Mouse (Mus musculus) liver, embryonic 15.5 days (tissue): Measurements from ENCODE around the gene Cep63. TPM values are rescaled to one million over a fixed set of nuclear protein-coding genes. Genes with fewer than 3 reads are reported as not detected.

Source experiments
- ATAC-seq: fragments of 200-750 bp; cut with Nextera tagmentation; 2 replicates; pipeline ENCODE4 v1.8.0; 2017; ENCODE audit warnings: moderate number of reproducible peaks, mild to moderate bottlenecking, moderate library complexity; ENCODE audit not compliant: insufficient read depth
- H3K27ac ChIP-seq: fragments of 300-500 bp; sonication (generic); replicated peaks from 2 replicates; pipeline ENCODE4 v1.5.1; 2015; ENCODE audit warnings: mild to moderate bottlenecking, inconsistent platforms
- H3K27me3 ChIP-seq: fragments of 300-500 bp; sonication (generic); 2 replicates; pipeline ENCODE4 v1.6.1; 2015; ENCODE audit warnings: mild to moderate bottlenecking, inconsistent platforms
- H3K36me3 ChIP-seq: fragments of 300-500 bp; sonication (generic); replicated peaks from 2 replicates; pipeline ENCODE4 v1.6.1; 2015; ENCODE audit warnings: moderate library complexity, mild to moderate bottlenecking, inconsistent platforms
- H3K4me1 ChIP-seq: fragments of 300-500 bp; sonication (generic); replicated peaks from 2 replicates; pipeline ENCODE4 v1.6.1; 2015; ENCODE audit warnings: inconsistent platforms
- H3K4me2 ChIP-seq: fragments of 300-500 bp; sonication (generic); 2 replicates; pipeline ENCODE4 v1.6.1; 2015; ENCODE audit warnings: moderate library complexity, mild to moderate bottlenecking, inconsistent platforms
- H3K4me3 ChIP-seq: fragments of 300-500 bp; sonication (generic); replicated peaks from 2 replicates; pipeline ENCODE4 v1.5.1; 2015; ENCODE audit warnings: mild to moderate bottlenecking, inconsistent platforms
- H3K9ac ChIP-seq: fragments of 300-500 bp; sonication (generic); 2 replicates; pipeline ENCODE4 v1.6.1; 2015; ENCODE audit warnings: moderate library complexity, mild to moderate bottlenecking, inconsistent platforms
- H3K9me3 ChIP-seq: fragments of 300-500 bp; sonication (generic); replicated peaks from 2 replicates; pipeline ENCODE4 v1.6.1; 2016; ENCODE audit warnings: inconsistent platforms
- WGBS: fragments of 180-500 bp; shearing (Covaris S2); methylation state at CpG from one replicate; pipeline ENCODE4 v1.1.7; 2015; ENCODE audit warnings: mixed read lengths; ENCODE audit not compliant: insufficient replicate concordance; 5-methylcytosine and 5-hydroxymethylcytosine counted together
- polyA plus RNA-seq: library from polyadenylated mRNA; unstranded; fragments of >200 nt; fragmentation: Nextera tagmentation; extraction: Ambion mirVana; gene quantifications from 2 replicates; pipeline ENCODE4 v1.2.1, GENCODE M21; 2015

Gene Cep63
- polyA plus RNA-seq, 1 experiment from 2014 or later: 17.4 TPM

DNA sequence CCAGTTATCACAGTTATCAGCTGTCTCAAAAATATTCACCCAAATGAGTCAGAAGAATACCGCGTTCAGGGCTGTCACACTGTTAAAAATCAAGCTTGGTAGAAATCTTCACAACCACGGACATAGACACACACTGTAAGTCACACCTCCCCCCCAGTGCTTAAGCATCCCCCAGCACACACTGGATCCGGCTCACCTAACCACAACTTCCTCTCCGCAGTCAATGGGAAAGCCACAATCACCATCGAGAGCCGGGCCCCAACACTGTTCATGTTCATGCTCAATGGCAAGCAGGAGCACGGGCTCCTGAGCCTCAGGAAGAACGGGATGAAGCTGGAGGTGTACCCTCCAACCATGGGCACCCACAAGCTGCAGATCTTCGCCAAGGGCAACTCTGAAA lies 84.7 kb downstream of the Cep63 start:
- H3K9me3 ChIP-seq: no peaks in the 10 kb centered on the region
- ATAC-seq: no peak
- H3K36me3 ChIP-seq: no peaks in the 10 kb centered on the region
- H3K4me3 ChIP-seq: no peak overlapping the region
- H3K9ac ChIP-seq: no peak overlapping the region
- no peaks in the 10 kb centered on the region for H3K4me1 ChIP-seq
- WGBS: 14% methylated on average over 10 of the region's 10 CpGs
- peaks cover 47% of the 10 kb centered on the region for H3K27me3 ChIP-seq
- H3K27ac ChIP-seq: no peak overlapping the region
- H3K4me2 ChIP-seq: no peak overlapping the region

- Histone ChIP-seq H3K4me1 (no peaks in the 10 kb centered on the region), H3K4me2 (no peak overlapping the region), H3K27ac (no peak overlapping the region), H3K9ac (no peak overlapping the region), H3K9me3 (no peaks in the 10 kb centered on the region), H3K27me3 (peaks cover 28% of the 10 kb centered on the region), H3K36me3 (no peaks in the 10 kb centered on the region), H3K4me3 (no peak overlapping the region)
- ATAC-seq: no peak
- WGBS: 9% methylated on average over 7 of the region's 7 CpGs
Observed at GRCm38 (mm10) chr9:102539699-102540098, 86.6 kb downstream of the Cep63 start.

DNA sequence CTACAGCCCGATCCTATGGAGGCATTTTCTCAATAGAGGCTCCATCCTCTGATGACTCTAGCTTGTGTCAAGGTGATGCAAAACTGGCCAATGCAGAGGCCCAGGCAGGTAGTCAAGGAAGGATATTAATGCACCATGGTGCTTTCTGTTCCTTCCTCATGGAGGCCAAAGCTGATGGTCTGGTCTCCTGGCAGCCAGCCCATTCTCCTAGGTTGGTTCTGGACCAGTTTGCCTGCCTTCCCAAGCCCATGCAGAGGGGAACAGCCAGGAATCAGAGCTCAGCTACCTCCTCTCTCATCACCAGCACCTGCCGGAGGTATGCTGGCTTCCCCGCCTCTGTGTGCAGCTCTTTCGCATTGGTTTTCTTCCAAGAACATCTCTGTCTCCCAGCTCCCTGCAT lies 89.4 kb downstream of the Cep63 start:
- ATAC-seq: no peak

More for the DNA sequence above, 89.4 kb downstream of the Cep63 start:
- Histone ChIP-seq H3K9ac (no peak overlapping the region), H3K4me2 (no peak overlapping the region), H3K27ac (no peak overlapping the region), H3K27me3 (peaks cover 3% of the 10 kb centered on the region), H3K4me3 (no peak overlapping the region), H3K4me1 (no peaks in the 10 kb centered on the region), H3K36me3 (no peaks in the 10 kb centered on the region), H3K9me3 (no peaks in the 10 kb centered on the region)
- 61% methylated on average over 4 of the region's 4 CpGs for WGBS

Other genes starting within 250 kb of the Cep63 start
- 0.05 and 0.20 TPM in 2 replicates for gene Ky, start 120.8 kb downstream of the Cep63 start, polyA plus RNA-seq
- gene Anapc13, start 238 bp downstream of the Cep63 start, polyA plus RNA-seq: 72.5 and 91.9 TPM in 2 replicates
- 5.1 and 5.4 TPM in 2 replicates for gene Amotl2, start 90.1 kb upstream of the Cep63 start, polyA plus RNA-seq
- 3.8 and 4.9 TPM in 2 replicates for gene Ryk, start 208.4 kb upstream of the Cep63 start, polyA plus RNA-seq